Mouse (Mus musculus) naive thymus-derived CD4-positive, alpha-beta T cell, adult 2 months (primary cell): ENCODE results near the gene Gm2431.
"Not testable (repeated sequence)": the region's sequence is repeated elsewhere in the genome, so short reads cannot be mapped to it uniquely, and the experiment has no call there.

Source experiments
- DNase-seq: peaks from one replicate; pipeline ENCODE4 v3.0.0-alpha.2; 2011; ENCODE audit warnings: low read depth

The Gm2431 gene

GRCm38 (mm10) chr7:142258254-142258653, at the start of gene Gm2431:
Gm2431 (minus strand) TSS chr7:142258354.
- not testable (repeated sequence) for DNase-seq

- DNase-seq: not testable (repeated sequence)
Measured at GRCm38 (mm10) chr7:142303929-142304328, 45.8 kb upstream of the Gm2431 start.

- DNase-seq: no peak
Measured at GRCm38 (mm10) chr7:142303249-142303648, 45.1 kb upstream of the Gm2431 start, which contains the start of gene Krtap5-4. Krtap5-4 (plus strand) TSS chr7:142303549.

- DNase-seq: not testable (repeated sequence)
Measured at GRCm38 (mm10) chr7:142297018-142297417, 38.9 kb upstream of the Gm2431 start, which contains the start of gene Krtap5-1. Krtap5-1 (minus strand) TSS chr7:142297118.

GRCm38 (mm10) chr7:142296108-142296507, 38.0 kb upstream of the Gm2431 start:
- DNase-seq: not testable (repeated sequence)

- no peak for DNase-seq
Measured at GRCm38 (mm10) chr7:142295418-142295817, 37.3 kb upstream of the Gm2431 start.

- peak; percentile 55 for DNase-seq
Measured at GRCm38 (mm10) chr7:142293851-142294250, 35.7 kb upstream of the Gm2431 start.

- not testable (repeated sequence) for DNase-seq
Measured at GRCm38 (mm10) chr7:142285910-142286612, 27.9 kb upstream of the Gm2431 start.

GRCm38 (mm10) chr7:142285130-142285835, 27.1 kb upstream of the Gm2431 start:
- DNase-seq: no peak

GRCm38 (mm10) chr7:142284615-142285080, 26.5 kb upstream of the Gm2431 start:
- peak; percentile 90 for DNase-seq

- peak; percentile 78 for DNase-seq
Measured at GRCm38 (mm10) chr7:142284023-142284591, 26.0 kb upstream of the Gm2431 start.

- DNase-seq: not testable (repeated sequence)
Measured at GRCm38 (mm10) chr7:142282847-142283246, 24.7 kb upstream of the Gm2431 start.

- DNase-seq: not testable (repeated sequence)
Measured at GRCm38 (mm10) chr7:142279291-142279690, 21.1 kb upstream of the Gm2431 start.

GRCm38 (mm10) chr7:142278183-142278582, 20.0 kb upstream of the Gm2431 start:
- peak; percentile 67 for DNase-seq

GRCm38 (mm10) chr7:142274263-142274662, 16.1 kb upstream of the Gm2431 start, which contains the start of gene Gm4559:
Gm4559 (minus strand) TSS chr7:142274363.
- not testable (repeated sequence) for DNase-seq

GRCm38 (mm10) chr7:142255517-142255916, 2.6 kb downstream of the Gm2431 start:
- peak; percentile 10 for DNase-seq

- DNase-seq: no peak
Measured at GRCm38 (mm10) chr7:142249824-142250223, 8.3 kb downstream of the Gm2431 start.

- no peak for DNase-seq
Measured at GRCm38 (mm10) chr7:142240978-142241377, 17.2 kb downstream of the Gm2431 start, which contains the start of gene Gm40460. Gm40460 (minus strand) TSS chr7:142241078.

GRCm38 (mm10) chr7:142231540-142231939, 26.6 kb downstream of the Gm2431 start:
- DNase-seq: no peak

- not testable (repeated sequence) for DNase-seq
Measured at GRCm38 (mm10) chr7:142229871-142230270, 28.3 kb downstream of the Gm2431 start, which contains the start of gene Krtap5-5. Krtap5-5 (minus strand) TSS chr7:142229971.

- no peak for DNase-seq
Measured at GRCm38 (mm10) chr7:142224518-142224917, 33.6 kb downstream of the Gm2431 start.

- not testable (repeated sequence) for DNase-seq
Measured at GRCm38 (mm10) chr7:142212136-142212535, 46.0 kb downstream of the Gm2431 start.
